In the genomic region with DNA sequence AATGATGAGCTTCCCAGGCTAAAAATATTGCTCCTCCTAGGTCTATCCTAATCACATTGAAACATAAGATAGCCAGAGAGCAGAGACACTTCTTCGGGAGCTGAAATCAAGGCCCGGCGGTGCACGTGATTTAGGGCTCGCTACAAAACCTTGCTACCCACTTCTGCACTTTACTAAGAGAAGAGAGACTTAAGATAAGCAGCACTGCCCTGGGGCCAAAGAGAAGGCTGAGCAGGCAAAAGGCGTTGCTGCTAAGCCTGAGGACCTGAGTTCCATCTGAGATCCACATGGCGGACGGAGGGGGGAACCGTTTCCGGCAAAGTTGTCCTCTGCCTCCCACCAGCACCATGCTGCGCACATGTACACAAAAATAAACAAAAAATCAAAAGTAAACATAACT, we compare ENCODE assay signal across 8 mouse cellular contexts. TPM values are rescaled to one million over a fixed set of nuclear protein-coding genes. Genes with fewer than 3 reads are reported as not detected.
DNase-seq lines count a peak whose midpoint lies in the region; ATAC-seq and TF ChIP-seq lines count a peak whose summit lies in the region.

No protein-coding gene starts in this region.

- no peaks in the 10 kb centered on the region for H3K9me3 ChIP-seq in forebrain, embryonic 12.5 days
- no peaks in the 10 kb centered on the region for H3K9me3 ChIP-seq in liver, embryonic 15.5 days (replicated peaks)

- intact Hi-C loops in gastrocnemius, adult 2 months (cut with DNase I) = no loop called here
- intact Hi-C loops in gastrocnemius, postnatal 36 days (cut with DNase I) = no loop called here

- no peak for TF ChIP-seq CTCF in gastrocnemius, adult 2 months (IDR thresholded peaks at IDR 0.05)

- H3K4me1 ChIP-seq in forebrain, embryonic 12.5 days = peaks cover 16% of the 10 kb centered on the region
- peaks cover 31% of the 10 kb centered on the region for H3K4me1 ChIP-seq in liver, embryonic 15.5 days (replicated peaks)

- H3K9ac ChIP-seq in forebrain, embryonic 12.5 days = peak overlapping the region; percentile 88
- peak overlapping the region; percentile 89 for H3K9ac ChIP-seq in liver, embryonic 15.5 days

- H3K27ac ChIP-seq in gastrocnemius, adult 2 months = peak overlapping the region; percentile 96; the same call in 1 of the 2 replicates
- 0 out of 2 replicates have a peak overlapping the region, but pooled peaks have one; percentile 50 for H3K27ac ChIP-seq in forebrain, embryonic 12.5 days
- peak overlapping the region; percentile 70 for H3K27ac ChIP-seq in liver, embryonic 15.5 days (replicated peaks)

- 0 out of 2 replicates have a peak, but pooled peaks cover 5% of the 10 kb centered on the region for H3K36me3 ChIP-seq in forebrain, embryonic 12.5 days (replicated peaks)
- peaks cover 8% of the 10 kb centered on the region; the same call in 1 of the 2 replicates for H3K36me3 ChIP-seq in liver, embryonic 15.5 days (replicated peaks)

- no peak for DNase-seq in gastrocnemius, adult 2 months
- DNase-seq in gastrocnemius, postnatal 36 days = no peak
- peak; percentile 28 for DNase-seq in 416B (ENCODE audit: low read depth)
- DNase-seq in ovary, adult 18-20 months (ENCODE audit: low spot score) = no peak
- no peak for DNase-seq in right cerebral cortex, postnatal 10 days (ENCODE audit: low spot score in 2 of 2)
- DNase-seq in right cerebral cortex, postnatal 25 days = no peak

- H3K4me2 ChIP-seq in forebrain, embryonic 12.5 days = peak overlapping the region; percentile 95
- H3K4me2 ChIP-seq in liver, embryonic 15.5 days = peak overlapping the region; percentile 89

- H3K27me3 ChIP-seq in forebrain, embryonic 12.5 days = no peaks in the 10 kb centered on the region
- no peaks in the 10 kb centered on the region for H3K27me3 ChIP-seq in liver, embryonic 15.5 days

- H3K4me3 ChIP-seq in gastrocnemius, adult 2 months = peak overlapping the region; percentile 86
- peak overlapping the region; percentile 99 for H3K4me3 ChIP-seq in forebrain, embryonic 12.5 days (replicated peaks)
- peak overlapping the region; percentile 95 for H3K4me3 ChIP-seq in liver, embryonic 15.5 days (replicated peaks)

- 19% methylated on average over 11 of the region's 11 CpGs for WGBS in forebrain, embryonic 12.5 days
- 4% methylated on average over 11 of the region's 11 CpGs for WGBS in liver, embryonic 15.5 days (ENCODE audit: insufficient replicate concordance)

- no peak for ATAC-seq in forebrain, embryonic 12.5 days (ENCODE audit: low FRiP score)
- no peak for ATAC-seq in liver, embryonic 15.5 days (ENCODE audit: insufficient read depth)

RNA-seq across cellular contexts. Expression of a gene that starts 1.1 kb away (rescaled TPM):
- total RNA-seq in gastrocnemius, adult 2 months (2021) = 10 to 100 TPM; 21.6 to 24.3 TPM
- 10 to 100 TPM; 18.6 to 20.2 TPM for total RNA-seq in gastrocnemius, postnatal 36 days (2021)
- 46.3 and 49.2 TPM in 2 replicates for polyA plus RNA-seq in forebrain, embryonic 12.5 days (2016; fragmentation: Nextera tagmentation; extraction: Ambion mirVana)
- polyA plus RNA-seq in liver, embryonic 15.5 days (2015; fragmentation: Nextera tagmentation; extraction: Ambion mirVana) = 27.2 and 29.6 TPM in 2 replicates

RNA-seq across cellular contexts. Expression of a gene that starts 5.4 kb away (rescaled TPM):
- total RNA-seq in gastrocnemius, adult 2 months (2021) = 10 to 100 TPM; 60.4 to 90.0 TPM
- 10 to 100 TPM; 57.5 to 65.1 TPM for total RNA-seq in gastrocnemius, postnatal 36 days (2021)
- 24.2 and 26.4 TPM in 2 replicates for polyA plus RNA-seq in forebrain, embryonic 12.5 days (2016; fragmentation: Nextera tagmentation; extraction: Ambion mirVana)
- polyA plus RNA-seq in liver, embryonic 15.5 days (2015; fragmentation: Nextera tagmentation; extraction: Ambion mirVana) = 14.4 and 17.7 TPM in 2 replicates

RNA-seq across cellular contexts. Expression of a gene that starts 28.0 kb away (rescaled TPM):
- under 1 TPM; 0.36 to 0.51 TPM for total RNA-seq in gastrocnemius, adult 2 months (2021)
- not detected for total RNA-seq in gastrocnemius, postnatal 36 days (2021)
- polyA plus RNA-seq in forebrain, embryonic 12.5 days (2016; fragmentation: Nextera tagmentation; extraction: Ambion mirVana) = 0.60 TPM in 1 of 2 replicates, not detected in the other
- polyA plus RNA-seq in liver, embryonic 15.5 days (2015; fragmentation: Nextera tagmentation; extraction: Ambion mirVana) = 0.14 TPM in 1 of 2 replicates, not detected in the other

RNA-seq across cellular contexts. Expression of a gene that starts 38.9 kb away (rescaled TPM):
- 1 to 10 TPM; 6.5 to 7.0 TPM for total RNA-seq in gastrocnemius, adult 2 months (2021)
- total RNA-seq in gastrocnemius, postnatal 36 days (2021) = 1 to 10 TPM; 5.0 to 6.1 TPM
- 49.7 and 51.1 TPM in 2 replicates for polyA plus RNA-seq in forebrain, embryonic 12.5 days (2016; fragmentation: Nextera tagmentation; extraction: Ambion mirVana)
- 9.8 and 12.4 TPM in 2 replicates for polyA plus RNA-seq in liver, embryonic 15.5 days (2015; fragmentation: Nextera tagmentation; extraction: Ambion mirVana)
